Mouse (Mus musculus) heart, adult 18-20 months (tissue): ENCODE measurements around the gene Gm45521. TPM values are rescaled to one million over a fixed set of nuclear protein-coding genes. Genes with fewer than 3 reads are reported as not detected.
A peak's percentile ranks its signal among the peaks of the same experiment; 100 is the strongest.

Experiments used
- DNase-seq, 2 experiments: peaks; one replicate each; pipeline ENCODE4 v3.0.0; 2021 to 2022; ENCODE audit warnings: mixed read lengths in 1 of 2
- long read RNA-seq, 2 experiments: library from polyadenylated mRNA; stranded (forward); transcript quantifications; one replicate each; pipeline ENCODE4 v2.0.0; 2021
- total RNA-seq, 2 experiments: library from RNA; stranded (reverse); gene quantifications; 2 replicates each; pipeline ENCODE4 v1.2.3; 2021

Gm45521 gene
- not detected for total RNA-seq
- long read RNA-seq, experiment 1 = 0 reads
- long read RNA-seq, experiment 2 = 0 reads

- DNase-seq = no peak
These were observed at the start of gene Gm45521 for GRCm38 (mm10) chr14:7957049-7957448. TSS of gene Gm45521 (plus strand) at chr14:7957288.

DNA sequence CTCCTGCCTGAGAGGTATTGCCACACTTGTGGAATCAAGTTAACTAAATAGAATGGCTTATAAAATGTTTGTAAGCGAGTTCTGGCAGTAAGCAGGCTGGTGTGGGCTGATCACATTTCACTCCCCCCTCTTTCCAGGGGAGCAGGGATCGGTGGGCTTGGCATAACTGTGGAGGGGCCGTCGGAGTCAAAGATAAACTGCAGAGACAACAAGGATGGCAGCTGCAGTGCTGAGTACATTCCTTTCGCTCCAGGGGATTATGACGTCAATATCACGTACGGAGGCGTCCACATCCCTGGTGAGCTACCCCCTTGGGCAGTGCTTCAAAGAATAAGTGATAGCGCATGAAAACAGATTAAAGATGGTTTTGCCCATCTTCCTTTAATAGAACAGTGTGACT, 47.6 kb upstream of the Gm45521 start:
- no peak for DNase-seq

- peak in 1 of 2 experiments; percentile 58 for DNase-seq
These were observed 43.2 kb upstream of the Gm45521 start for GRCm38 (mm10) chr14:7913842-7914241.

GRCm38 (mm10) chr14:7914461-7914860, 42.6 kb upstream of the Gm45521 start:
- no peak for DNase-seq

GRCm38 (mm10) chr14:7918150-7918991, 38.7 kb upstream of the Gm45521 start:
- no peak for DNase-seq

GRCm38 (mm10) chr14:7919309-7919708, 37.8 kb upstream of the Gm45521 start:
- DNase-seq = no peak

DNA sequence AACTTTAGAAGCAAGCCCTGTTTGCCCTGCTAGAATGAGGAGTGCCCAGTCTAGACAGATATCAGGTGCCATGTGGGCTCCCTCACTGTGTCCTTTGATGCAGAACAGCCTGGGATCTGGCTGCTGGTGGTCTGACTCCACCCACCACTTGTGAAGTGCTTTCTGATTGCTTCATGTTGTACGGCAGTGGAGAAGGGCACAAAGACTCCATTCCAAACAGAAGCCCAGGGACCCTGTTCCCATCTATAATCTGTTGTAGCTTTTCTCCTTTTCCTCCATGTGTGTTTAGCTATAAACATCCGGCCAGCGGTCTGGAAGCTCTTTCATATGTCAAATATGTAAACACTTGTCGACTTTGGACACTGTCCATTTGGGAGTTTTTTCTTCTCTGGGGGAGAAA, 37.2 kb upstream of the Gm45521 start:
- DNase-seq = no peak

DNA sequence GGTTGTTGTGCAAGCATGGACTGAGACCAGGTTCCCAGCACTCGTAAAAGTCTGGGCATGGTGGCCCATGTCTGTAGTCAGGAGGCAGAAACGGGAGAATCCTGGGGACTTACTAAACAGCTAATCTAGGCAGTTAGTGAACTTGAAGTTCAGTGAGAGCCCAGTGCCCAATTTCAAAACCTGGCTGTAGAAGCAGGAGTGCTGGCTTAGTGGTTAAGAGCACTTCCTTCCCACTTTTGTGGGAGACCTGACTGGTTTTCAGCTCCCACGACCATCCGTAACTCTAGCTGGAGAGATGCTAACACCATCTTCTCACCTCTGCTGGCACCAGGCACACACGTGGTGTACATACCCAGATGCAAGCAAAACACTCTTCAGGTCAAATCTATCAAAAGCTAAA, 35.6 kb upstream of the Gm45521 start:
- DNase-seq = no peak

GRCm38 (mm10) chr14:7923635-7924034, 33.5 kb upstream of the Gm45521 start:
- DNase-seq = no peak

GRCm38 (mm10) chr14:7928362-7928761, 28.7 kb upstream of the Gm45521 start:
- no peak for DNase-seq

GRCm38 (mm10) chr14:7929029-7929428, 28.1 kb upstream of the Gm45521 start:
- DNase-seq = no peak

DNA sequence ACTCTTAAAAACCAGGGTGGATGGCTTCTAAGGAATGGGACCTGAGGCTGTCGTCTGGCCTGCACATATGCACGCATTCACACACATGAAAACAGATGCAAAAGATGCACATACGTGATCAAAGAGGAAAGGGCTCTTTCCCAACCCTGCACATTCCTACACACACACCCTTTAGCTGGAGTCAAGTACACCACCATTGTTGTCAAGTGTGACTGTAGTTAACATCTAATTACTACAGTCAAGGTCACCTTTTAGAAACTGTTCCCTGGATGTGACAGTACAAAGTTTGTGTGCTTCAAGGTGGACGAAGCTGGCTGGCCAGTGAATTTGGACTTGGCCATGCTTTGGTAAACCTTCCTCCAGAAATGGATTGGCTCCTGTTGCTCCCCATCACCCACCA, 24.9 kb upstream of the Gm45521 start:
- DNase-seq = no peak

DNA sequence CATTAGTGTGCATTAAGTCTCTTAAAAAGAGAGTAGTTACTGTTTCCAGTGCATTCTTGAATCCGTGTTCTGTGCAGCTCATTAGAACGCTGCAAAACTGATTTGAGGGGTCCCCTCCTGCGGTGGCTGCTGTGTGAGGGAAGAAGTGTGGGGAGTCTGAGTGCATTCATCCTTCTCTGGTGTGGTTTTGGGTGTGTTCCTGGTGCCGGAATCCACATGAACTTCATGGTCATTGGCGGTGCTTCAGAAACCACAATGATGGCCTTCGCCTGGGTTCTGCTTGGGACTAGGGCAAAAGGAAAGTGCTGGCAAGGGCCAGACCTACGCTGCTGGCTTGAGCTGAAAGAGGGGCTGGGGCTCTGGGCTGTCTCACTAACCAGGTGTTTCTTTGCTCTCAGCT, 22.9 kb upstream of the Gm45521 start:
- no peak for DNase-seq

- DNase-seq = no peak
These were observed 19.9 kb upstream of the Gm45521 start for GRCm38 (mm10) chr14:7937052-7937630.

GRCm38 (mm10) chr14:7938809-7939784, 18.0 kb upstream of the Gm45521 start:
- no peak for DNase-seq

- no peak for DNase-seq
These were observed 15.7 kb upstream of the Gm45521 start for GRCm38 (mm10) chr14:7941413-7941812.

DNA sequence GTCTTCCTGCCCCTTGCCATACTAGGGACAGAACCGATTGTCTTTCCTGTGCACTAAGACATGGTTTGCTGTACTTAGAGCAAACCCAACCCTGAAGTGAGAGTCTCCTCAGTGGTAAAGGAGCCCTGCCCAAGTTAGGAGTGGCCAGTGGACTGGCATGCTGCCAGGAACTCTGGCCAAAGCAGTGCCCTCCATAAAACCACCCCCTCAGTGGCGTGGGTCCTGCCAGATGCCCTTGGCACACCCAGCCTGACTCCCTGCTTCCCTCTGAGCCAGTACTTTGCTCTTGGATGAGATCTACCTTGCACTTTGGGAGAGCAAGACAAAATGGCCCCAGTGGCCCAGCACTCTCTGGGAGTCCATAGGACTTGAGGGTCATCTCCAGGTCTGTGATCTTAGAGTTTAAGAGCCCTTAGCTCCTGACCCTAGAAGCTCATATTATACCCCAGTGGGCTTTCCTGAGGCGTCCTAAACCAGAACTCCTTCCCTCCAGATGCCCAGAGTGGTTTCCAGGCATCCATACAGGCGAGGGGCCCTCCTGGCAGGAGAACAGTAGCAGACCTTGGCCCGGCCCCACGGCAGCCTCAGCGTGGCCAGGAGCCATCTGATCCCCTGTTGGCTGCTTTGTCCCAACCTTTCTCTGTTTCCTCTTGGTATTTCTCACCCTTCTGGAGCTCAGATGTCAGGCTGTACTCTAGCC, 13.8 kb upstream of the Gm45521 start:
- DNase-seq = peak in 1 of 2 experiments; percentile 39

DNA sequence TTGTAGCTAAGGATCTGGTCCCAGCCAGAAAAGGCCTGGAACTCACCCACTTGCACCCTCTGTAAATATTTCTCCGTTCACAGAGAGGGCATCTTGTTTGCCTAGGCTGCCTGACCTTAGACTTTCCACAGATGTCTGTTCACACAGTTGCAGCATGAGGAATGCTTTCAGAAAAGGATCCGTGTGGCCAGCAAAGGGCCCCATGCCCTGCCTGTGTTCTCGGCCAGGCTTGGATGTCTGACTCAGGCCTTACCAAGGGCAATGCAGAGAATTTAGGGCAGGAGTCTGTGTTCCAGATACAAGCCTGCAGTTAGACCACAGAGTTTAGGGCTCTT, 13.3 kb upstream of the Gm45521 start:
- no peak for DNase-seq

GRCm38 (mm10) chr14:7944349-7945039, 12.6 kb upstream of the Gm45521 start:
- DNase-seq = peak in 1 of 2 experiments; percentile 33

- no peak for DNase-seq
These were observed 11.8 kb upstream of the Gm45521 start for GRCm38 (mm10) chr14:7945261-7945660.

GRCm38 (mm10) chr14:7951234-7951633, 5.9 kb upstream of the Gm45521 start:
- DNase-seq = no peak
